Mouse (Mus musculus): Measurements from ENCODE around the gene Slc35a2. TPM values are rescaled to one million over a fixed set of nuclear protein-coding genes. Genes with fewer than 3 reads are reported as not detected.

Gene Slc35a2
- polyA plus RNA-seq (2011; ENCODE audit: insufficient read length, low read depth, missing spikeins), result 113 and 123 TPM in 2 replicates

- peak; percentile 48 for TF ChIP-seq POLR2A (IDR thresholded peaks at IDR 0.05; ENCODE audit: low read depth, low read length)
- TF ChIP-seq CTCF (IDR thresholded peaks at IDR 0.05; ENCODE audit: borderline replicate concordance, insufficient read depth, low read length), result no peak
- Histone ChIP-seq H3K27ac (ENCODE audit: insufficient read depth, low read length) (peak within 1 kb of the TSS; percentile 69), H3K4me1 (ENCODE audit: control insufficient read depth, insufficient read depth, low read length) (0 out of 2 replicates have a peak, but pooled peaks cover 5% of the 10 kb centered on the region), H3K4me3 (ENCODE audit: insufficient read depth, low read length) (peak within 1 kb of the TSS; percentile 80)
Measured at GRCm38 (mm10) chrX:7883841-7884567, at the start of gene Slc35a2. Gene Slc35a2, plus strand, starts transcription at chrX:7884028.

- Histone ChIP-seq H3K4me1 (ENCODE audit: control insufficient read depth, insufficient read depth, low read length) (no peaks in the 10 kb centered on the region), H3K27ac (ENCODE audit: insufficient read depth, low read length) (no peak overlapping the region), H3K4me3 (ENCODE audit: insufficient read depth, low read length) (no peak overlapping the region)
- no peak for TF ChIP-seq CTCF (IDR thresholded peaks at IDR 0.05; ENCODE audit: borderline replicate concordance, insufficient read depth, low read length)
- TF ChIP-seq POLR2A (IDR thresholded peaks at IDR 0.05; ENCODE audit: low read depth, low read length), result no peak
Measured at GRCm38 (mm10) chrX:7837146-7837545, 46.7 kb upstream of the Slc35a2 start.

- Histone ChIP-seq H3K4me1 (ENCODE audit: control insufficient read depth, insufficient read depth, low read length) (no peaks in the 10 kb centered on the region; the same call in 1 of the 2 replicates), H3K4me3 (ENCODE audit: insufficient read depth, low read length) (no peak overlapping the region; the same call in 1 of the 2 replicates), H3K27ac (ENCODE audit: insufficient read depth, low read length) (peak overlapping the region; percentile 44; the same call in 1 of the 2 replicates)
- TF ChIP-seq CTCF (IDR thresholded peaks at IDR 0.05; ENCODE audit: borderline replicate concordance, insufficient read depth, low read length) (no peak), POLR2A (IDR thresholded peaks at IDR 0.05; ENCODE audit: low read depth, low read length) (no peak)
Measured at GRCm38 (mm10) chrX:7840842-7841162, 43.0 kb upstream of the Slc35a2 start.

- Histone ChIP-seq H3K4me3 (ENCODE audit: insufficient read depth, low read length) (peak within 1 kb of the TSS; percentile 84), H3K4me1 (ENCODE audit: control insufficient read depth, insufficient read depth, low read length) (no peaks in the 10 kb centered on the region; the same call in 1 of the 2 replicates), H3K27ac (ENCODE audit: insufficient read depth, low read length) (peak within 1 kb of the TSS; percentile 72)
- TF ChIP-seq CTCF (IDR thresholded peaks at IDR 0.05; ENCODE audit: borderline replicate concordance, insufficient read depth, low read length), result no peak
- peak; percentile 50 for TF ChIP-seq POLR2A (IDR thresholded peaks at IDR 0.05; ENCODE audit: low read depth, low read length)
Measured at GRCm38 (mm10) chrX:7841163-7842162, 42.4 kb upstream of the Slc35a2 start, which contains the start of gene Otud5. Gene Otud5, plus strand, starts transcription at chrX:7841364.

GRCm38 (mm10) chrX:7842318-7842717 lies 41.5 kb upstream of the Slc35a2 start:
- Histone ChIP-seq H3K4me1 (ENCODE audit: control insufficient read depth, insufficient read depth, low read length) (no peaks in the 10 kb centered on the region; the same call in 1 of the 2 replicates), H3K4me3 (ENCODE audit: insufficient read depth, low read length) (peak overlapping the region; percentile 84), H3K27ac (ENCODE audit: insufficient read depth, low read length) (peak overlapping the region; percentile 72)
- TF ChIP-seq CTCF (IDR thresholded peaks at IDR 0.05; ENCODE audit: borderline replicate concordance, insufficient read depth, low read length) (no peak), POLR2A (IDR thresholded peaks at IDR 0.05; ENCODE audit: low read depth, low read length) (no peak)

- TF ChIP-seq POLR2A (IDR thresholded peaks at IDR 0.05; ENCODE audit: low read depth, low read length), result no peak
- no peak for TF ChIP-seq CTCF (IDR thresholded peaks at IDR 0.05; ENCODE audit: borderline replicate concordance, insufficient read depth, low read length)
- Histone ChIP-seq H3K4me3 (ENCODE audit: insufficient read depth, low read length) (no peak overlapping the region), H3K4me1 (ENCODE audit: control insufficient read depth, insufficient read depth, low read length) (no peaks in the 10 kb centered on the region; the same call in 1 of the 2 replicates), H3K27ac (ENCODE audit: insufficient read depth, low read length) (no peak overlapping the region)
Measured at GRCm38 (mm10) chrX:7847845-7848244, 36.0 kb upstream of the Slc35a2 start.

- no peak overlapping the region for H3K4me3 ChIP-seq (ENCODE audit: insufficient read depth, low read length)
- no peak overlapping the region for H3K27ac ChIP-seq (ENCODE audit: insufficient read depth, low read length)
- no peak for TF ChIP-seq POLR2A (IDR thresholded peaks at IDR 0.05; ENCODE audit: low read depth, low read length)
- TF ChIP-seq CTCF (IDR thresholded peaks at IDR 0.05; ENCODE audit: borderline replicate concordance, insufficient read depth, low read length), result peak; percentile 38; the same call in 1 of the 2 replicates
- H3K4me1 ChIP-seq (ENCODE audit: control insufficient read depth, insufficient read depth, low read length), result no peaks in the 10 kb centered on the region
Measured at GRCm38 (mm10) chrX:7854578-7854977, 29.2 kb upstream of the Slc35a2 start.

- Histone ChIP-seq H3K4me3 (ENCODE audit: insufficient read depth, low read length) (no peak overlapping the region), H3K27ac (ENCODE audit: insufficient read depth, low read length) (no peak overlapping the region), H3K4me1 (ENCODE audit: control insufficient read depth, insufficient read depth, low read length) (no peaks in the 10 kb centered on the region)
- no peak for TF ChIP-seq CTCF (IDR thresholded peaks at IDR 0.05; ENCODE audit: borderline replicate concordance, insufficient read depth, low read length)
- TF ChIP-seq POLR2A (IDR thresholded peaks at IDR 0.05; ENCODE audit: low read depth, low read length), result no peak
Measured at GRCm38 (mm10) chrX:7859191-7859753, 24.6 kb upstream of the Slc35a2 start.

GRCm38 (mm10) chrX:7863181-7863580 lies 20.6 kb upstream of the Slc35a2 start:
- no peak for TF ChIP-seq POLR2A (IDR thresholded peaks at IDR 0.05; ENCODE audit: low read depth, low read length)
- TF ChIP-seq CTCF (IDR thresholded peaks at IDR 0.05; ENCODE audit: borderline replicate concordance, insufficient read depth, low read length), result no peak
- no peak overlapping the region for H3K27ac ChIP-seq (ENCODE audit: insufficient read depth, low read length)
- no peaks in the 10 kb centered on the region for H3K4me1 ChIP-seq (ENCODE audit: control insufficient read depth, insufficient read depth, low read length)
- H3K4me3 ChIP-seq (ENCODE audit: insufficient read depth, low read length), result no peak overlapping the region
